Mouse (Mus musculus): Measurements from ENCODE around the gene Psrc1. TPM values are rescaled to one million over a fixed set of nuclear protein-coding genes. Genes with fewer than 3 reads are reported as not detected.
A peak's percentile ranks its signal among the peaks of the same experiment; 100 is the strongest.

Gene Psrc1
- polyA plus RNA-seq, 1 experiment from 2014 or later: 3.5 TPM

DNA sequence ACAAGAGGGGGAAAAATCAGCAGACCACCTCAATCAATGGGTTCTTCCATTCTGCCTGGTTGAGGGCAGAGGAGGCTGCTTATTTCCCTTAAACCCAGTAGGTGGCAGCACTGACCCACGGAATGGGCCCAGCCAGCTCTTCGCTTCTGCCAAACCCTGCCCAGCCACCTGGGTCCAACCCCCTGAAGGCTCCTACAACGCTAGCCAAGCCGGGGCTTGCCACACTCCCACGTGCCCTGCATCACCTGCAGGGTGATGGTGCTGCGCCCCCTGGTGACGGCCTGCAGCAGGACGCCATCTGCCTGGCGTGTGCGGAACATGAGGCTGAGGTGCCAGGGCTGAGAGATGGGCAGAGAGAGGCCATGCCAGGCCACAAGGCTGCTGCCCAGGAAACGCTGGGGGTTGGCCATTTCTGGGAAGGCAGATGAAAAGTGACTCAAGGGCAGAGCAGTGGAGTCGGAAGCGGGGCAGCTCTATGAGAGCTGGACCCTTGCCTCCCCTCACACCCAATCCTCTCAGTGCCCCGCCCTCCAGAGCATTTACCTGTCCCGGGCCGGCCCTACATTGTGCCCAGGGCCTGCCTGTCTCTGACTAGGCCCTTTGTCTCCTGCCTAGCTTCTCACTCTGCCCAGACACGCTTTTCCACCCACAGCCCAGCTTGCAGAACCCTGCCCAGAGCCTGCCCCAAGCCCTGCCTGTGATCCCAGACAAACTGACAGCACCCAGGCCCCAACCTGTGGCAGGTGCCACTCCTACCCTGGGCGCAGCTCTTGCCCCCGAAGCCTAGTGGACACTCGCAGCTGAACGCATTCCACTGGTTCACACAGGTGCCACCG lies 18.3 kb downstream of the Psrc1 start:
- Histone ChIP-seq H3K4me1 (ENCODE audit: control insufficient read depth, insufficient read depth, low read length) (peaks cover 16% of the 10 kb centered on the region; the same call in 1 of the 2 replicates), H3K36me3 (ENCODE audit: control insufficient read depth, insufficient read depth, low read length) (peaks cover 62% of the 10 kb centered on the region), H3K4me3 (ENCODE audit: low read depth, low read length) (no peak overlapping the region), H3K9me3 (ENCODE audit: control insufficient read depth, low read length) (no peaks in the 10 kb centered on the region), H3K27me3 (ENCODE audit: control insufficient read depth, insufficient read depth, low read length) (no peaks in the 10 kb centered on the region), H3K9ac (replicated peaks; ENCODE audit: low read depth, low read length) (peak overlapping the region; percentile 21; the same call in 1 of the 2 replicates), H3K27ac (ENCODE audit: low read depth, low read length) (peak overlapping the region; percentile 44; the same call in 1 of the 2 replicates), H3K4me2 (ENCODE audit: low read depth, low read length) (no peak overlapping the region)
- 39% methylated on average over 22 of the region's 22 CpGs for WGBS
- peak; percentile 92 for ATAC-seq (ENCODE audit: low read depth)

DNA sequence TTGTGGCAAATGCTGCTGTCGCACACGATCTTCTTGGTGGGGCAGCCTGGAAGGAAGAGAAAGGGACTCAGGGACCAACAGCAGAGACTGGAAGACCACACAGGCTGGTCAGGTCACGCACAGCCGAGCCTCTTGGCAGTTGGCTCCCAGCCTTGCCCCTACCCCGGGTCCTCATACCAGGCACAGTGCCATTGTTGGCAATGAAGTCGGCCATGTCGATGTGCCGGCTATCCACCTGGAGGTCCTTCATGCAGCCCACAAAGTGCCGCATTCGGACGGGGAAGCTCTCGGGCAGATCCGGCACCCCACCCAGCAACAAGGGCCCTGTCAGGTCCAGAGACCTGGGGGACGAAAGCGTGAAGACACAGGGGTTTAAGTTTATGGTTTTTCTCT lies 18.9 kb downstream of the Psrc1 start:
- H3K4me2 ChIP-seq (ENCODE audit: low read depth, low read length): no peak overlapping the region
- no peak for ATAC-seq (ENCODE audit: low read depth)
- no peak overlapping the region for H3K4me3 ChIP-seq (ENCODE audit: low read depth, low read length)
- WGBS: 70% methylated on average over 15 of the region's 15 CpGs
- H3K9ac ChIP-seq (replicated peaks; ENCODE audit: low read depth, low read length): no peak overlapping the region
- H3K36me3 ChIP-seq (ENCODE audit: control insufficient read depth, insufficient read depth, low read length): peaks cover 59% of the 10 kb centered on the region
- no peaks in the 10 kb centered on the region for H3K9me3 ChIP-seq (ENCODE audit: control insufficient read depth, low read length)
- H3K27ac ChIP-seq (ENCODE audit: low read depth, low read length): peak overlapping the region; percentile 44; the same call in 1 of the 2 replicates
- peaks cover 16% of the 10 kb centered on the region; the same call in 1 of the 2 replicates for H3K4me1 ChIP-seq (ENCODE audit: control insufficient read depth, insufficient read depth, low read length)
- H3K27me3 ChIP-seq (ENCODE audit: control insufficient read depth, insufficient read depth, low read length): no peaks in the 10 kb centered on the region

DNA sequence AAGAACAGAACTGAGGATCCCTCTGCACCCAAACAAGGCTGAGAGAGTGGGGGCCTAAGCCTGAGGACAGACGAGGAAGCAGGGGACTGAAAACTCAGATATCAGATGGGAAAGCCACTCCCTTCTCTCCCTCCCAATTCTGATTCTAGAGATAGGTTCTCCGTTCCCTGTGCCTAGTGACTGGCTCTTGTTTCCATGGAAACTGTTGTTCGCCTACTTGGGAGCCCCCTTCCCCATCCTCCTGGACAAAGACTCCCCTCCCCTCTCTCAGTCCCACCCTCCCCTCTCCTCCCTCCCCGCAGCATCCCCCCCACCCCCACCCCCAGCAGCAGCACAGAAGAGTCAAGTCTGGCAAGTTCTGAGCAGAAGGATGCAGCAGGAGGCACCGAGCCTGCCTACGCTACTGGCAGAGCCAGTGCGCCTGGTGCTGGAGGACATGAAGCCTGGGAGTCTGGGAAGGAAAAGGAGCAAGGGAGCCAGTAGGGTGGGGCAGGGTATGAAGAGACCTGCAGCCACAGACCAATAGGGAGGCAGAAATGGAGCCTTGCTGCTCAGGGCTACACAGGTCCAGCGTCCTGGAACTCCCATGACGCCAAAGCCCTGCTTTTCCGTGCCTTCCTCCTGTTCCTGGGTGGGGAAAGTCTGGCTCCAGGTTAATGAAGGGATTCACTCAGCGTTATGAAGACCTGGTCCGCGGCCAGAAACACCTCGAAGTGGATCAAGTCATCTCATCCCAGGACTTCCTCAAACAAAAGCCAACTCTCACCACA lies 22.1 kb downstream of the Psrc1 start:
- ATAC-seq (ENCODE audit: low read depth): no peak
- Histone ChIP-seq H3K27me3 (ENCODE audit: control insufficient read depth, insufficient read depth, low read length) (no peaks in the 10 kb centered on the region), H3K36me3 (ENCODE audit: control insufficient read depth, insufficient read depth, low read length) (peaks cover 35% of the 10 kb centered on the region), H3K9ac (replicated peaks; ENCODE audit: low read depth, low read length) (no peak overlapping the region), H3K4me2 (ENCODE audit: low read depth, low read length) (no peak overlapping the region), H3K4me1 (ENCODE audit: control insufficient read depth, insufficient read depth, low read length) (peaks cover 32% of the 10 kb centered on the region), H3K27ac (ENCODE audit: low read depth, low read length) (peak overlapping the region; percentile 34; the same call in 1 of the 2 replicates), H3K9me3 (ENCODE audit: control insufficient read depth, low read length) (no peaks in the 10 kb centered on the region), H3K4me3 (ENCODE audit: low read depth, low read length) (no peak overlapping the region)
- 31% methylated on average over 14 of the region's 14 CpGs for WGBS

DNA sequence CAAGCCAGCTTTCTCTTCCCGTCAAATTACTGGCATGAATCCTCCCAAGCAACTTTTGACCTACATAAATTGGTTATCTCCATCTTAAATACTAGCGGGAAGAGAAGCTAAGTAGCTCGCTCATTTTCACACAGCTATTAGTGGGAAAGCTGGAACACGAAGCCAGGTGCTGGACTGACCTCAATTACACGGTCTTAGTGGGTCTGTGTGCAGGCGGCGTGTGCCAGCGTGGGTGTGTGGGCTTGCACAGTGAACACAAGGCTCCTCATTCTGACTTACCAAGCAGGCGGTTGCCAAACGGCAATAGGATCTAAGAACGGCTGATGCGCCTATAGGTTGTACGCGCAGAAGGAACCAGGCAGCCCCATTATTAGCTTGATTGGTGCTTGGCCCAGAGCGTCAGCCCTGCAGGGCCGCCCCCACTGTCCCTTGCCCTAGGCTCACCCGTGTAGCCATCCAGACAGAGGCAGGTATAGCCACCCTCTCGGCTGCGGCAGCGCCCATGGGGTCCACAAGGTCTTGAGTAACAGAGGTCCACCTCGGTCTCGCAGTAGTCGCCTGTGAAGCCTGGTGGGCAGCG lies 22.8 kb downstream of the Psrc1 start:
- no peak for ATAC-seq (ENCODE audit: low read depth)
- H3K36me3 ChIP-seq (ENCODE audit: control insufficient read depth, insufficient read depth, low read length): peaks cover 30% of the 10 kb centered on the region
- H3K4me2 ChIP-seq (ENCODE audit: low read depth, low read length): no peak overlapping the region
- H3K27me3 ChIP-seq (ENCODE audit: control insufficient read depth, insufficient read depth, low read length): no peaks in the 10 kb centered on the region
- H3K9ac ChIP-seq (replicated peaks; ENCODE audit: low read depth, low read length): no peak overlapping the region
- no peaks in the 10 kb centered on the region for H3K9me3 ChIP-seq (ENCODE audit: control insufficient read depth, low read length)
- H3K4me1 ChIP-seq (ENCODE audit: control insufficient read depth, insufficient read depth, low read length): peaks cover 38% of the 10 kb centered on the region
- H3K27ac ChIP-seq (ENCODE audit: low read depth, low read length): no peak overlapping the region; the same call in 1 of the 2 replicates
- WGBS: 66% methylated on average over 24 of the region's 24 CpGs
- no peak overlapping the region for H3K4me3 ChIP-seq (ENCODE audit: low read depth, low read length)

DNA sequence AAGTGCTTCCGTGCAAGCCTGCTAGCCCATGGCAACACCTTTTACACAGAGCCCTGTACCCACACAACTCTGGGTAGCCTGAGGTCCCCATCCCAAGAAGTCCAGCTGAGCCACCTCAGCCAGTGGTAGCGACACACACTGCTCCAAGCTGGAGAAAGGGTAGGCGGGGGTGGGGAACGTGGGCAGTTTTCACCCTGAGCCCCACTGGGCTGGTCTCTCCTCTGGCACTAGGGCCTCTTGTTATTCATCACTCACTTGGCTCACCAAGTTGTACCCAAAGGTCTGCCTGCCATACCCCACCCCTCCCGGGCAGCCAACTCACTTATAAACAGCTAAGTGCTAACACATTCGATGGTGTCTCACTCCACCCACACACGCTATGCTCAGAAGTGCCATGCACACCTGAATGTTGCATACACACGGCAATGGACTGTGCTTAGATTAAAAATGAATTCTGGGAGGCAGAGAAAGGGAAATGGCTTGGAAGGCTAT lies 24.9 kb downstream of the Psrc1 start:
- Histone ChIP-seq H3K9ac (replicated peaks; ENCODE audit: low read depth, low read length) (no peak overlapping the region), H3K36me3 (ENCODE audit: control insufficient read depth, insufficient read depth, low read length) (peaks cover 32% of the 10 kb centered on the region), H3K4me1 (ENCODE audit: control insufficient read depth, insufficient read depth, low read length) (peaks cover 48% of the 10 kb centered on the region), H3K27me3 (ENCODE audit: control insufficient read depth, insufficient read depth, low read length) (no peaks in the 10 kb centered on the region), H3K9me3 (ENCODE audit: control insufficient read depth, low read length) (no peaks in the 10 kb centered on the region), H3K4me2 (ENCODE audit: low read depth, low read length) (peak overlapping the region; percentile 11; the same call in 1 of the 2 replicates), H3K4me3 (ENCODE audit: low read depth, low read length) (no peak overlapping the region), H3K27ac (ENCODE audit: low read depth, low read length) (no peak overlapping the region)
- no peak for ATAC-seq (ENCODE audit: low read depth)
- WGBS: 83% methylated on average over 8 of the region's 8 CpGs

DNA sequence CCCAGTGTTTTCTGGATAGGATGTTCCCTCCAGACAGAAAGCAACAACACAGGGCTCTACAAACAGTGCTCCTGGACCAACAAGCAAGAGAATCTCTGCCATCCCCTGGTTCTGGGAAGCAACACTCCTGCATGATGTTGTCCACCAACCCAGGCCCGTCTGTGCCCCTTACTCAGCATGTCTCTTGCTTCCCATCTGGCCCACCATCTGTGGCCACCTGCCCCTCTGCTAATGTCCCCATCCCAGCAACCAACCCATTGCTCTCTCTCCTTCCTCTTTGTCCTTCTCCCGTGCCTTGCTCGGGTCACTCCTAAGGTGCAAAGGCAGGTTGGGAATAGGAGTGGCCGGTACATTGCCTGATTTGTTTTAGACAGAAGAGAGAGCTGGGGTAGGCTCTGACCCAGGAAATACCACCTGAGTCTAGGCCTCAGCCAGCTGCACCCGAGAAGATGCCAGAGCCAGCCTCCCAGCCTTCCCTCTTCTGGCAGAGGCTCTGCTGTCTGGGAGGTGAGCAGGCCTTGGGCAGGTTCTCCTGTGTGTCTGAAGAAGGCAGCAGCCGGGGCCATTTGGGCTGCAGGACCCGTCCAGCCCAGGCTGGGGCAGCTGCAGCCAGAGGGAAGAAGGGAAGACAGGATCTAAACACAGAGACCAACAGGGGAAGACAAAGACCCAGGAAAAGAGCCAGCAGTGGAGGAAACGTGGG lies 26.2 kb downstream of the Psrc1 start:
- H3K36me3 ChIP-seq (ENCODE audit: control insufficient read depth, insufficient read depth, low read length): peaks cover 26% of the 10 kb centered on the region
- peak overlapping the region; percentile 82 for H3K27ac ChIP-seq (ENCODE audit: low read depth, low read length)
- H3K4me2 ChIP-seq (ENCODE audit: low read depth, low read length): peak overlapping the region; percentile 80
- H3K27me3 ChIP-seq (ENCODE audit: control insufficient read depth, insufficient read depth, low read length): no peaks in the 10 kb centered on the region
- no peaks in the 10 kb centered on the region for H3K9me3 ChIP-seq (ENCODE audit: control insufficient read depth, low read length)
- peak overlapping the region; percentile 35 for H3K4me3 ChIP-seq (ENCODE audit: low read depth, low read length)
- 14% methylated on average over 8 of the region's 8 CpGs for WGBS
- peak overlapping the region; percentile 68 for H3K9ac ChIP-seq (replicated peaks; ENCODE audit: low read depth, low read length)
- H3K4me1 ChIP-seq (ENCODE audit: control insufficient read depth, insufficient read depth, low read length): peaks cover 57% of the 10 kb centered on the region
- peak; percentile 10; the same call in 1 of the 2 replicates for ATAC-seq (ENCODE audit: low read depth)

DNA sequence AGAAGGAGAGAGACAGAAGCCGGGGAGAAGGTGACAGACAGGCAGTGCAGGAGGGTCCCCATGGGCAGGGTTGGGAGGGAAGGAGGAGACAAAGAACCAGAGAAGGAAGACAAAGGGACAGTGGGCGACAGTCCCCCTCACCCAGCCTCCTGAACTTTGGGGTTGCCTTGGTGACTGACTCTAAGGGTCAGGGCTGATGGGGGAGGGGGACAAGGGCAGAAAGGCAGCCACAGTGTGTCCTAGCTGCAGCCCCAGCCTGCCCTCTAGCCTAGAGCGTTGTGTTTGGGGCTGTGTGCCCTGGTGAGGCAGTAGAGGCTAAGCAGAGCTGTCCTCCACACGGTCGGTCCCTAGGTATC lies 26.7 kb downstream of the Psrc1 start:
- no peaks in the 10 kb centered on the region for H3K27me3 ChIP-seq (ENCODE audit: control insufficient read depth, insufficient read depth, low read length)
- peak overlapping the region; percentile 68 for H3K9ac ChIP-seq (replicated peaks; ENCODE audit: low read depth, low read length)
- peak overlapping the region; percentile 82 for H3K27ac ChIP-seq (ENCODE audit: low read depth, low read length)
- H3K9me3 ChIP-seq (ENCODE audit: control insufficient read depth, low read length): no peaks in the 10 kb centered on the region
- peak; percentile 19 for ATAC-seq (ENCODE audit: low read depth)
- peaks cover 26% of the 10 kb centered on the region for H3K36me3 ChIP-seq (ENCODE audit: control insufficient read depth, insufficient read depth, low read length)
- peak overlapping the region; percentile 35 for H3K4me3 ChIP-seq (ENCODE audit: low read depth, low read length)
- peaks cover 58% of the 10 kb centered on the region for H3K4me1 ChIP-seq (ENCODE audit: control insufficient read depth, insufficient read depth, low read length)
- peak overlapping the region; percentile 80 for H3K4me2 ChIP-seq (ENCODE audit: low read depth, low read length)
- WGBS: 4% methylated on average over 5 of the region's 5 CpGs

DNA sequence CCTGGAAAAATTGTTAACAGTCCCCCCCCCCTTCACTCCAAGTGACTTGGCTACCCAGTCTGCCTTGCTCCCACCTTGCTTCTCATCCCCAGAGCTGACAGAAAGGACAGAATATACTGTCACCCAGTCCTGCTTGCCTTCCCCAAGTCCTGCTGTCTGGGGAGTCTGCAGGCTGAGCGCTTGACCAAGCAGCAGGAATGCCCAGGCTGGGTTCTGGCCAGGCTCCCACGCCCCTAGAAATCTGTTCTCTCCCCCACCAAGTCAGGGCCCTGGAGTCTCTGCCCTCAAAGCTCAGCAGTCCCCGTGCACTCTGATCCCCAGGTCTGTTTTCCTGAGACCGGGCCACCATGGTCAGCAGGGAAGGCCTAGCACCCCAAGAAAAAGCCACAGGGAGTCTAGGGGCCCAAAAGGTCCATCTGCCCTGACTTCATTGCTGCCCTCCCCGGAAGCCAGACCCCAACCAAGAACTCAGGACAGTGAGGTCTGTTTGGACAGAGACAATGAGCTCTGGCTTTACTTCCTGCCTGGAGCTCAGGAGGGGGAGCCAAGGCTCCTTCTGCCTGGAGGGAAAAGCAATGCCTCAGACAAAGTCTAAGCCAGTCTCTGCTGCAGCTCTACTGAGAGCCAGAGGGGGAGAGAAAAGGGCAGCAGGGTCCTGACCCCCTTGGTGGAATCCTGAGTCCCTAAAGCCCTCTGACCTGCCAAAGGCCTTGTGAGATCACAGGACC lies 27.6 kb downstream of the Psrc1 start:
- Histone ChIP-seq H3K9ac (replicated peaks; ENCODE audit: low read depth, low read length) (peak overlapping the region; percentile 68), H3K36me3 (ENCODE audit: control insufficient read depth, insufficient read depth, low read length) (peaks cover 26% of the 10 kb centered on the region), H3K4me3 (ENCODE audit: low read depth, low read length) (peak overlapping the region; percentile 35), H3K9me3 (ENCODE audit: control insufficient read depth, low read length) (no peaks in the 10 kb centered on the region), H3K27me3 (ENCODE audit: control insufficient read depth, insufficient read depth, low read length) (no peaks in the 10 kb centered on the region), H3K4me2 (ENCODE audit: low read depth, low read length) (peak overlapping the region; percentile 80), H3K4me1 (ENCODE audit: control insufficient read depth, insufficient read depth, low read length) (peaks cover 52% of the 10 kb centered on the region), H3K27ac (ENCODE audit: low read depth, low read length) (peak overlapping the region; percentile 82)
- ATAC-seq (ENCODE audit: low read depth): no peak; the same call in 1 of the 2 replicates
- 17% methylated on average over 5 of the region's 5 CpGs for WGBS

Measured in neural tube, embryonic 14.5 days (tissue).